Mouse (Mus musculus) monocyte, adult 5-6 weeks (primary cell): ENCODE measurements around the gene Rrp8. TPM values are rescaled to one million over a fixed set of nuclear protein-coding genes. Genes with fewer than 3 reads are reported as not detected.
"Not testable (repeated sequence)": the region's sequence is repeated elsewhere in the genome, so short reads cannot be mapped to it uniquely, and the experiment has no call there.

ENCODE experiments used
- ATAC-seq: fragments of 153-309, 156-312 bp; replicated peaks from 2 replicates; pipeline ENCODE4 v1.8.0; 2017; ENCODE audit warnings: mild to moderate bottlenecking; ENCODE audit not compliant: low TSS enrichment, insufficient number of reproducible peaks, severe bottlenecking, poor library complexity, low FRiP score
- total RNA-seq: library from RNA; stranded (forward); fragments of 200-1000, 200-491, 200-594 nt; gene quantifications from 3 replicates; pipeline ENCODE4 v1.2.3, GENCODE M21; 2017

Rrp8 gene
- total RNA-seq, 1 experiment from 2014 or later, result 14.7 TPM

GRCm38 (mm10) chr7:105751491-105752433, 14.6 kb upstream of the Rrp8 start, which contains the start of gene Tpp1:
Gene Tpp1, minus strand, starts transcription at chr7:105752235.
- peak; percentile 93 for ATAC-seq

GRCm38 (mm10) chr7:105747776-105748175, 10.6 kb upstream of the Rrp8 start:
- ATAC-seq, result no peak

DNA sequence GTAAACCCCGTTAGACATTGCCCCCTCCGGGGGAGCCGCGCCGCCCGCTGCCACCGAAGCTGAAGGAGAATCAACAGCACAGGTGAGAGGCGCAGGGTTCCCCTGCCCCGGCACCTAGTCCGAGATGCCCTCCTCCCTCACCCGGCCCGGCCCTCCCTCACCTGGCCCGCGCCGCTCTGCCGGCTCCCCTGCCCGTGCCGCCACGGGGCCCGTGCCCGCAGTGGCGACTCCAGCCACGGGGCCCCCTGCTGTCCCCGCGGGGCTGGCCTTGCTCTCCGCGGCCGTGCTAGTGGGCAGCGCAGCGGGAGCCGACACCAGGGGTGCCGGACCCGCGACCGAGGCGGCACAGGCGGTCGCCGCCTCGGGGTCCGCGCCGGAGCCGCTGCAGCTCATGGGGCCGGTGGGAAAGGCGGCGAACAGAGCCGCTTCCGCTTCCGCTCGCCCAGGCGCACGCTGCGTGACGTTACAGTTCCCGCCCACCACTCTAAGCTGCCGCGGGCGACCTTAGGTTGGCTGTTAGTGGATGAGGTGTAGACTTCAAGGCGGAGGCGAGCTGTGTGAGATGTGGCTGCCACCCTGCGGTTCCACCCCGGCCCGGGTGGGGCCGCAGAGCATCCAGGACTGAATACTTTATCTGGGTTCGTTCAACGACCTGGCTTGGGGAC, 6.9 kb upstream of the Rrp8 start, which contains the start of gene Taf10:
Taf10 (minus strand) TSS at position 436 of the 665 bp plus-strand sequence.
- peak; percentile 95 for ATAC-seq

DNA sequence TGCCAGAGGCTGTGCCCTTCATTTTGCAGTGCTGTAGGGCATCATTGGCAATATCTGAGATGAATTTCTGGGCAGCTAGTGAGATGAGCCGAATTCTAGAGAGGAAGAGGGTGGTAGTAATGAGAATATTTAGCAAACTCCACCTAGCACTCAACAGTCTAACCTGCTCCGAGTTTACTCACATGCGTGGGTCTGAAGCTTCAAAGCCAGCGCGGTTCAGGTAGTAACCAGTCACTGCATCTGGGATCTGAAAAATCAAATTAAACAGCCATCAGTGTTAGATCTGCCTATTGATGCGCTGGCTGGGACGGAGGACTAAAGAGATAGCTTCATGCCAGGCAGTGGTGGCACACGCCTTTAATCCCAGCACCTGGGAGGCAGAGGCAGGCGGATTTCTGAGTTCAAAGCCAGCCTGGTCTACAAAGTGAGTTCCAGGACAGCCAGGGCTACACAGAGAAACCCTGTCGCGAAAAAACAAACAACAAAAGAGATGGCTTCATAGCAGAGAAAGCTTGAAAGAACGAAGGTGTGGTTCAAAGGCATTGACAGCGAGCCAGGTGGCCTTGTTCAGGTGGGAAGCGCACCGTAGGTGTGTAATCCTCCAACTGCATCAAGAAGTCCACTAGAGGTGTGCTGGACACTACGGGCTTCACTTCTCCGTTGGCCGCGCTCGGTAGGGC, 6.2 kb upstream of the Rrp8 start:
- ATAC-seq, result not testable (repeated sequence)

- ATAC-seq, result not testable (repeated sequence)
Observed at GRCm38 (mm10) chr7:105742539-105743215, 5.5 kb upstream of the Rrp8 start.

- no peak for ATAC-seq
Observed at GRCm38 (mm10) chr7:105741978-105742377, 4.8 kb upstream of the Rrp8 start.

GRCm38 (mm10) chr7:105740851-105741250, 3.7 kb upstream of the Rrp8 start:
- ATAC-seq, result no peak

DNA sequence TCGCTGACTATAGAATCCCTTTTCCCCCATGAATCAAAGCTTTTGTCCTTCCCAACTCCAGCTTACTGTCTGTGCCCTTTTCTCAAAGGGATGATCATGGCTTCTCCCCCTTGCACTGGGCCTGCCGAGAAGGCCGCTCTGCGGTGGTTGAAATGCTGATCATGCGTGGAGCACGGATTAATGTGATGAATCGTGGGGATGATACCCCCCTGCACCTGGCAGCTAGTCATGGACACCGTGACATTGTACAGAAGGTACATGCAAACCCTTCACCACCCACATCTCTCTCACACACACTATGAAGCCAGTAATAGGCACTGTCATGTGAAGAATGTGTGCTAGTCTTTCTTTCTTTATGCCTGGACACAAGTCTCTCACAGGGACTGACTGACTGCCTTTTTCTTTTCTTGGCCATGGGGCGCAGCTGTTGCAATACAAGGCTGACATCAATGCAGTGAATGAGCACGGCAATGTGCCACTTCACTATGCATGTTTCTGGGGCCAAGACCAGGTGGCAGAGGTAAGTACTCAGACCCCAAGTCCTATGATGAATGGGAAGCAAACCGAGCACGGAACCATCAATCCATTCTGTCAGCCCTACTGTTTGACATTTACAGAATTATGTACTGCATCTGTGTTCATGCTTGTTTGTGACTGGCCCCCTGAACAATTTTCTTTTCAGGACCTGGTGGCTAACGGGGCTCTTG, 3.1 kb upstream of the Rrp8 start:
- no peak for ATAC-seq

DNA sequence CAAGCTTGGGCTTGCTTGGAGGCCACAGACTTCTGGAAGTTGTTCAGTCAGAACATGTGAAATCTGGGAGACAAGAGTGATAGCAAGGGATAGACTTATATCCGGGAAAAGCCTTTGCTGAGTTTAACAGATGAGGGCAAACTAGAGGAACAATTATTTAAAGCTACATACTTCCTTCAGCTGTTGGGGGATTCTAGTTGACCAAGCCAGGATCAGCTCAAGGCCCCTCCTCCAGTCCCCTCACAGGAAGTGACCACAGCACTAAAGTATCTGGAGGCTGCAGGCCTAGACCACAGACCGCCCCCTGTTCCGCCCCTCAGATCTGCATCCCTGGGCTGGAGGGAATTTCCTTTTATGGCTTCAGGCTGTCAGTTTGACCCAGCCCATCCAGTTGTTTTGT, 1.8 kb upstream of the Rrp8 start:
- ATAC-seq, result no peak

- no peak for ATAC-seq
Observed at GRCm38 (mm10) chr7:105738286-105738685, 1.1 kb upstream of the Rrp8 start.

DNA sequence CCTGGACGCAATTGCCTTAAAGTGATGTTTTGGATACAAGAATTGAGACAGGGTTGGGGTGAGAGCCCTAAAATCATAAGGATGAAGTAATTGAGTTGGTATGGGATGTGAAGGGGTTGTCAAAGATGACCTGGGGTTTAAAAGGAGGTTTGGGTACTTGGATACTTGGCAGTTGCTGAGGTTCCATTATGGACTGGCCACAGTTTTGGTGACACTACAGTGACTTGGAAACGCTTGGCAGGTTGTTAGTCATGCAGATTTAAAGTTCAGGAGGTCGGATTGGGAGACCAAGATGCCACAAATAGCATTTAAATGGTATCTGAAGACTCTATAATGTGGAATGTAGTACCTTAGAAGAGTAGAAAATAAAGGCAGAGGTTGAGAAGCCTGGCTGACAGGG, 463 bp upstream of the Rrp8 start:
- no peak for ATAC-seq

DNA sequence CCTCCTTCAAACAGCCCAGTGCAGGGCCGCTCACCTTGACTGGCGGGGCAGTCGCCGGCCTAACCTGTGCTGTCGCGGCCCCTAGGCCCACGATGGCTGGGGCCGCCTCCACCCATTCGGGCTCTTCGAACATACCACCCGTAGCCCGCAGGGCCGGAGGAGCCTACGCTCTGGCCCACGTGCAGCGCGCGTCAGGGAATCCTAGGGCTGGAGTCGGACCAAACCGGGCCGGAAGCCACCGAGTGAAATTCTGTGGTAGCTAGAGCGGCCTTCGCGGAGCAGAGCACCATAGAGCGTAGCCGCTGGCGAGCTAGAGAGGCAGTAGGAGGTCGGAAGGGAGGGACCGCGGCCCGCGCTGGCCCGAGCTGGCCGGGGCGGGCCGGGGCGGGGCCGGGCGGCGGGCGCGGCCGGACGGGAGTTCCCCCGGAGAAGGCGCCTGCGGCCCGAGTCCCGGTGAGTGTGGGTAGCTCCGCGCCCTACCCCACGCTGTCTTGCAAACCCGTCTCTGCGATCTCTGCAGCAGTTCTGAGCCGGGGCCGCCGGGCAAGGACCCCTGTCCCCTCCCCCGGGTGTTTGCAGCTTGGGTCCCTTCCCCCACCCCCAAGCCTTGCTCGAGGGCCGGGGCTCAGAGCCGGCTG, 802 bp downstream of the Rrp8 start, which contains the start of gene Ilk:
Ilk (plus strand) TSS at position 329 of the 638 bp plus-strand sequence.
- peak; percentile 92 for ATAC-seq

- not testable (repeated sequence) for ATAC-seq
Observed at GRCm38 (mm10) chr7:105735464-105735863, 1.7 kb downstream of the Rrp8 start.

DNA sequence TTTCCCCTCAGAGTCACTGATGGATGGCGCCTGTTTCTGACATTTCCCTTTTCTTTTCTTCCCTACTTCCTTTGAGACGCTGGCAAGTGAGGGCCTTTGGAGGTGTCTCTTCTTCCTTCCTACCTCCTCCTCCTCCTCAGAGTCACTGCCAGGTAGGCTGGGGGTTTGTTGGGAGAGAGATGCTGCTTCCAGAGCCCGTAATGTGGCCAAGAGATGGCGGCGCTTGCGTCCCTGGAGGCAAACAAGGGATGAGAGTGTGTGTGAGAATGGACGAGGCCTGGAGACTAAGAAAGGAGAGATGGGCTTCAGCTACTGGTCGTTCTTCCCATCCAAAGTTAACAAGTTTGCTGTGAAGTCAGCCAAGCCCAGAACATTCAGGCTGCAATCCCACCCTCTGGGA, 2.4 kb downstream of the Rrp8 start:
- no peak for ATAC-seq

- no peak for ATAC-seq
Observed at GRCm38 (mm10) chr7:105733836-105734235, 3.3 kb downstream of the Rrp8 start.

DNA sequence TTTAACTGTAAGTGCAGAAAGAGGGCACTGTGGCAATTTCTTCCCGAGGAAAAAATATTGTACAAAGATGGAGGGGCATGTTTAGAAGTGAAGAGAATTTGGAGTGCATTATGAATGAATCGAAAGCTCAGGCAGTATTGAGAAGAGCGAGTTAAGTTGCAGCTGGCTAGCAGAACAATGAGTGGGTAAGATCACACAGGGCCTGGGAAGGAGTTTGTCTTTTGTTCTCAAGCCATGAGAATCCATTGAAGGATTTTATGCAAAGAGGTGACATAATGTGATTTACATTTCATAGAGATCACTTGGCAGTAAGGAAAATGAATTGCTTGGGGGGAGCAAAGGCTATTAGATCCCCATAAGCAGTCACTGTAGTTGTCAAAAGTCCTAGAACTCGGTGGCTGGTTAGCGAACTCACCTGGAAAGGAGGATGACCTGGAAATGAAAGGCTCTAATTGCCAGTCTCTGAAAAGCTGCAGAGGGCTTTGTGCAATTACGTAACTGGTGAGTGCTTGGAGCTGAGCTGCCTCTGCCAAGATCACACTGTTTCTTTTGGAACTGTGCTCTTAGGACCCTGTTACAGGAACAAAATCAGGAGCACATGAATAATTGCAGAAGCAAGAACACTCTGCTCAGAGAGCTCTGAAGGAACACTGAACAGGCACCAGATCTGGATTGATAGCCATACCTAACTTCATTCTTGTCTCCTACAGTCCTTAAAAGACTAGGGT, 8.3 kb downstream of the Rrp8 start:
- no peak for ATAC-seq

- no peak for ATAC-seq
Observed at GRCm38 (mm10) chr7:105726980-105727325, 10.2 kb downstream of the Rrp8 start.
